Mouse (Mus musculus) hindbrain, embryonic 11.5 days (tissue): ENCODE data around the gene Olfr522. TPM values are rescaled to one million over a fixed set of nuclear protein-coding genes. Genes with fewer than 3 reads are reported as not detected.
"Not testable (repeated sequence)": the region's sequence is repeated elsewhere in the genome, so short reads cannot be mapped to it uniquely, and the experiment has no call there.

Experiments
- ATAC-seq: fragments of 200-750 bp; cut with Nextera tagmentation; 2 replicates; pipeline ENCODE4 v1.8.0; 2017; ENCODE audit warnings: mild to moderate bottlenecking, moderate TSS enrichment, moderate library complexity; ENCODE audit not compliant: low FRiP score
- DNase-seq: peaks from one replicate; pipeline ENCODE4 v3.0.0-alpha.2; 2015; ENCODE audit warnings: low spot score
- H3K27ac ChIP-seq: fragments of 300-500 bp; sonication (generic); 2 replicates; pipeline ENCODE4 v1.5.1; 2014; ENCODE audit warnings: mild to moderate bottlenecking, low read depth, low read length
- H3K27me3 ChIP-seq: fragments of 300-500 bp; sonication (generic); 2 replicates; pipeline ENCODE4 v1.6.1; 2014; ENCODE audit warnings: mild to moderate bottlenecking, low read length, moderate library complexity, mixed read lengths; ENCODE audit not compliant: control insufficient read depth, insufficient read depth
- H3K36me3 ChIP-seq: fragments of 300-500 bp; sonication (generic); 2 replicates; pipeline ENCODE4 v1.6.1; 2014; ENCODE audit warnings: mild to moderate bottlenecking, low read length, moderate library complexity, mixed read lengths; ENCODE audit not compliant: control insufficient read depth, insufficient read depth
- H3K4me1 ChIP-seq: fragments of 300-500 bp; sonication (generic); replicated peaks from 2 replicates; pipeline ENCODE4 v1.6.1; 2014; ENCODE audit warnings: low read length, mixed read lengths; ENCODE audit not compliant: control insufficient read depth, insufficient read depth
- H3K4me2 ChIP-seq: fragments of 300-500 bp; sonication (generic); replicated peaks from 2 replicates; pipeline ENCODE4 v1.6.1; 2014; ENCODE audit warnings: mild to moderate bottlenecking, low read depth, low read length
- H3K4me3 ChIP-seq: fragments of 300-500 bp; sonication (generic); 2 replicates; pipeline ENCODE4 v1.5.1; 2014; ENCODE audit warnings: low read depth, low read length
- H3K9ac ChIP-seq: fragments of 300-500 bp; sonication (generic); 2 replicates; pipeline ENCODE4 v1.6.1; 2014; ENCODE audit warnings: low read depth, low read length
- H3K9me3 ChIP-seq: fragments of 300-500 bp; sonication (generic); 2 replicates; pipeline ENCODE4 v1.6.1; 2016; ENCODE audit warnings: low read length; ENCODE audit not compliant: control insufficient read depth
- WGBS: fragments of 180-500 bp; shearing (Covaris S2); extraction: QIAGEN DNeasy Blood & Tissue Kit; methylation state at CpG from one replicate; pipeline ENCODE4 v1.1.7; 2014; 5-methylcytosine and 5-hydroxymethylcytosine counted together
- polyA plus RNA-seq: library from polyadenylated mRNA; unstranded; fragments of >200 nt; fragmentation: Nextera tagmentation; extraction: Ambion mirVana; gene quantifications from 2 replicates; pipeline ENCODE4 v1.2.1, GENCODE M21; 2014

Olfr522 gene
- polyA plus RNA-seq, 1 experiment from 2014 or later, result not detected

GRCm38 (mm10) chr7:140144550-140144949, 20.0 kb downstream of the Olfr522 start:
- DNase-seq (no peak), ATAC-seq (no peak)
- no peaks in the 10 kb centered on the region for H3K4me1 ChIP-seq
- H3K36me3 ChIP-seq, result no peaks in the 10 kb centered on the region
- H3K9ac ChIP-seq, result no peak overlapping the region
- no peaks in the 10 kb centered on the region for H3K9me3 ChIP-seq
- H3K27ac ChIP-seq, result no peak overlapping the region
- 81% methylated on average over 4 of the region's 4 CpGs for WGBS
- H3K4me2 ChIP-seq, result no peak overlapping the region
- H3K4me3 ChIP-seq, result no peak overlapping the region
- H3K27me3 ChIP-seq, result no peaks in the 10 kb centered on the region

DNA sequence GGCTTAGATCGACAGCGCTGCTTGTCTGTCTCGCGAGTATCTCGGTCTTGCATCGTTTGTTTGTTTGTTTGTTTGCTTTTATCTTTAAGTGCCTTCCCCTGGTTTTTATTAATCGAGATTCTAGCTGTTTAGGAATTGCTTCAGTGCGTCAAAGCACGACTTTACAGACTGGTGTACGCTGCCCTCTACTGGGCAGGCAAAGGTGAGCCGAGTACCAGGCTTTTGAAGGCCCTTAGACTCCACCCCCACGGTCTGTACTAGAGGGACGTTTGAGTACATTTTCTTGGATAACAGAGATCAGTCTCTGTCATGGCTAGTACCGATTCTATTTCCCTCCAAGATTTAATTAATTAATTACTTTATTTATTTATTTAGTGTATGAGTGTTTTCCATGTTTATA, 23.2 kb downstream of the Olfr522 start:
- H3K27ac ChIP-seq, result no peak overlapping the region
- no peaks in the 10 kb centered on the region for H3K9me3 ChIP-seq
- no peaks in the 10 kb centered on the region for H3K4me1 ChIP-seq
- H3K27me3 ChIP-seq, result no peaks in the 10 kb centered on the region
- no peak overlapping the region for H3K4me2 ChIP-seq
- DNase-seq (peak; percentile 79), ATAC-seq (no peak; the same call in 1 of the 2 replicates)
- WGBS, result 10% methylated on average over 14 of the region's 14 CpGs
- H3K9ac ChIP-seq, result no peak overlapping the region
- H3K4me3 ChIP-seq, result no peak overlapping the region
- H3K36me3 ChIP-seq, result no peaks in the 10 kb centered on the region

DNA sequence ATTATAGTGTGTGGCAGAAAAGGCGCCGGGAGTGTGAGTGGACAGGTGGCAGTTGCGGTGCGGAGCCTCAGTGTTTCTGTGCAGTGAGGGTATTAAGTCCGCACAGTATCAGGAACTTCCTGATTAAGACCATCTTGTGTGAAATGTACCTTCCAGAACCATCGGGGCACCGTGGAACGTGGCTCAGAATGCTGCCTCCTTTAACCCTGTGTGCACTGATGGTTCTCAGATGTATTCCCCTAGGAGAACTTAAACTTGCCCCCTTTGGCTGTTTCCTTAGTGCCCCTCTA, 26.6 kb downstream of the Olfr522 start:
- no peak for ATAC-seq

DNA sequence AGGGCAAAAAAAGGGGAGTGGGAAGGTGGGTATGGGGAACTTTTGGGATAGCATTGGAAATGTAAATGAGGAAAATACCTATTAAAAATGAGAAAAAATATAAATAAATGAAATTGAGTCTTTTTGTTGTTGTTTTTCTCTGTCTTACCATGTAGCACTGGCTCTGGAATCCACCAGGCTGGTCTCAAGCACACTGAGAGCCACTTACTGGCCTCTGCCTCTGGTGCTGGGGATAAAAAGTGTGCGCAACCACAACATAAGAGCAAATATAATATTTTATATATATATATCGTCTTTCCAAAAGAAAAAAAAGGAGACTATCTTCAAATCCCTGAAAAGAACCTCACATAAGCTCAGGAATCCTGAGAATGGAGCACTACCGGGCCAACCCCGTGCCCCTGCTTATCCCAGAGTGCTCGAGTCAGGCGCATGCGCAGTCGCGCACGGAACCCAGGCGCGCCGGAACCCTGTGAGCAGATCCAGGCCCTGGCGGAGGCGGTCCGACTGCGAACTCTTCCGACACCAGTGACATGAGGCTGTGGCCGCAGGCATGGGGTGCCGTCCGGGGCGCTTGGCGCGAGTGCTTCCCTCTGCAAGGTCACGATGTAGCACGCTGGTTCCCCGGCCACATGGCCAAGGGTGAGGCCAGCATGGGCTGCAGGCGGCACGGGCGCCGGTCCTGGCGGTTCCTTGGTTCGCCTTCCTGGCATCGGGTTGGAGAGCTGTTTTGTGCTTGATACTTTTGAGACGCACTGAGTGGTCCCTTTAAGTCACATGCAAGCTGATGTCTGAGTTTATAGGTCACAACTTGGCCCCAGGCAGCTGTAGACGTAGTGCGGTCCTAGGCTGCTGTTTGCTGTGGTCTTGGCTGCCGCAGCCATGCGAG, 27.2 kb downstream of the Olfr522 start, which contains the start of gene Mtg1:
Mtg1 (plus strand) TSS at position 430 of the 886 bp plus-strand sequence.
- no peaks in the 10 kb centered on the region for H3K9me3 ChIP-seq
- DNase-seq, result peak; percentile 96
- WGBS, result 2% methylated on average over 39 of the region's 39 CpGs
- H3K4me1 ChIP-seq, result no peaks in the 10 kb centered on the region
- no peaks in the 10 kb centered on the region for H3K36me3 ChIP-seq
- H3K27ac ChIP-seq, result peak within 1 kb of the TSS; percentile 30; the same call in 1 of the 2 replicates
- H3K4me2 ChIP-seq, result peak within 1 kb of the TSS; percentile 88
- peak within 1 kb of the TSS; percentile 78 for H3K4me3 ChIP-seq
- H3K27me3 ChIP-seq, result no peaks in the 10 kb centered on the region
- peak; percentile 97 for ATAC-seq
- H3K9ac ChIP-seq, result peak within 1 kb of the TSS; percentile 85

More for the DNA sequence above, 26.6 kb downstream of the Olfr522 start:
- H3K4me1 ChIP-seq, result no peaks in the 10 kb centered on the region
- H3K27ac ChIP-seq, result 0 out of 2 replicates have a peak overlapping the region, but pooled peaks have one; percentile 30
- H3K9me3 ChIP-seq, result no peaks in the 10 kb centered on the region
- peak overlapping the region; percentile 85 for H3K9ac ChIP-seq
- no peaks in the 10 kb centered on the region for H3K27me3 ChIP-seq
- 2% methylated on average over 8 of the region's 8 CpGs for WGBS
- H3K4me2 ChIP-seq, result peak overlapping the region; percentile 88
- DNase-seq, result no peak
- peak overlapping the region; percentile 78 for H3K4me3 ChIP-seq
- H3K36me3 ChIP-seq, result no peaks in the 10 kb centered on the region

DNA sequence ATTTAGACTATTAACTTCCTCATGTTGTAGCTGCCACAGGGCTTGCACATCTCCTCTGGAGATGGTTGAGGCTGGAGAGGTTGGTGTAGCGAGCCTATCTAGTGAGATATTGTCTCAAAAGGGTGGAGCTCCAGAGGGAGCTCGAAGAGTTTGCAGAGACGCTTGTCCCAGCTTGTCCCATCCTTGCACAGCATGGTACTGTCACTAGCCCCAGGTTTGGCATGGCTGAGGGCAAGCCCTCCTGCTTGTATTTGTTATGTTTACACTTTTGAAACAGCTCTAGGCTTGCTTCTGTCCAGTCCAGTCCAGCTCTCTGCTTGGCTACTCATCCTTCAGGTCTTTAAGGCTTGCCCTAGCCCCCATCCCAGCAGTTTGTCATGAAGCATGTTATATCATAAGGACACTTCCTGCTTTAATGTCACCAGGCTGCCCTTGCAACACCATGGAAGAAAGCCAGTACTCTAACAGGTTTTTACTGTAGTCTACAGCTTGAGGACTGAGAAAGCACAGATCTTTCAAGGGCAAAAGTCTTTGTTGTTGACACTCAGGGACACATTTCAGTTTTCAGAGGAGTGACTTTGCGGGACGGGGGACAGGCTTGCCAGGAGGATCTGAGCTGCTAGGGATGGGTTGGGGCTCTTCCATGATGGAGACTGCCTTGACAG, 29.3 kb downstream of the Olfr522 start:
- no peaks in the 10 kb centered on the region for H3K4me1 ChIP-seq
- no peak for ATAC-seq
- no peaks in the 10 kb centered on the region for H3K9me3 ChIP-seq
- no peak overlapping the region for H3K9ac ChIP-seq
- 89% methylated on average over 5 of the region's 5 CpGs for WGBS
- H3K36me3 ChIP-seq, result no peaks in the 10 kb centered on the region
- no peak overlapping the region for H3K4me2 ChIP-seq
- DNase-seq, result no peak
- H3K4me3 ChIP-seq, result no peak overlapping the region
- H3K27ac ChIP-seq, result no peak overlapping the region
- H3K27me3 ChIP-seq, result no peaks in the 10 kb centered on the region

DNA sequence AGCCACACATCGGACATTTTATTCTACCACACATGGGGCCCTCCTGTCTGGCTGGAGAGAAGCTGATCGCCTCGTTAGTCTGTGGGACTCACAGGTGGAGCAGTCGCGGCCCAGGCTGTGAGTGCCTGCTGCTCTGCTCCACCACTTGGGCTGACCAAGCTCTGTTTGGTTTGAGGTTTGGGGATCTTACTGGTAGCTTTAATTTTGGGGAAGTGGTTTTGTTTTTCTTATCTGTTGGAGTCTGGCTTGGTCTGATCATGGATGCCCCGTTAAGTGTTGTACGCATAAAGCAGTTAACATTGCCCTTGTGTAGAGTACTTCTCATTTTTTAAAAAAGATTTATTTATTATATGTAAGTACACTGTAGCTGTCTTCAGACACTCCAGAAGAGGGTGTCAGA, 30.5 kb downstream of the Olfr522 start:
- not testable (repeated sequence) for H3K27me3 ChIP-seq, H3K4me3 ChIP-seq, H3K9ac ChIP-seq, H3K4me2 ChIP-seq, ATAC-seq, H3K27ac ChIP-seq, H3K36me3 ChIP-seq, H3K4me1 ChIP-seq, DNase-seq, H3K9me3 ChIP-seq
- 95% methylated on average over 5 of the region's 7 CpGs for WGBS

- not testable (repeated sequence) for H3K27me3 ChIP-seq, ATAC-seq, H3K4me1 ChIP-seq, H3K36me3 ChIP-seq, H3K9ac ChIP-seq, H3K27ac ChIP-seq, H3K9me3 ChIP-seq, DNase-seq, H3K4me2 ChIP-seq, H3K4me3 ChIP-seq
- WGBS, result 95% methylated on average over 6 of the region's 7 CpGs
Measured at GRCm38 (mm10) chr7:140132184-140132583, 32.4 kb downstream of the Olfr522 start.

GRCm38 (mm10) chr7:140127911-140128310, 36.7 kb downstream of the Olfr522 start:
- no peak overlapping the region for H3K4me3 ChIP-seq
- H3K9me3 ChIP-seq, result no peaks in the 10 kb centered on the region
- no peak overlapping the region for H3K27ac ChIP-seq
- ATAC-seq, result no peak
- WGBS, result 93% methylated on average over 2 of the region's 2 CpGs
- H3K36me3 ChIP-seq, result no peaks in the 10 kb centered on the region
- no peaks in the 10 kb centered on the region for H3K4me1 ChIP-seq
- H3K9ac ChIP-seq, result no peak overlapping the region
- no peaks in the 10 kb centered on the region for H3K27me3 ChIP-seq
- H3K4me2 ChIP-seq, result no peak overlapping the region
- DNase-seq, result no peak
